Mouse (Mus musculus) kidney, adult 2 months (tissue): ENCODE measurements around the gene Hist1h3c.
"Not testable (repeated sequence)": the region's sequence is repeated elsewhere in the genome, so short reads cannot be mapped to it uniquely, and the experiment has no call there.

ENCODE experiments used
- CTCF ChIP-seq: fragments of 200-500 bp; conservative IDR thresholded peaks from 2 replicates; pipeline ENCODE4 v1.5.1; 2011; ENCODE audit warnings: low read depth, mild to moderate bottlenecking, control low read depth, low read length, moderate library complexity, mixed read lengths; ENCODE audit not compliant: insufficient read depth, insufficient read length
- POLR2A ChIP-seq: fragments of 200-500 bp; IDR thresholded peaks from one replicate; pipeline ENCODE4 v1.6.1; 2011; ENCODE audit warnings: low read depth, low read length, control low read depth

DNA sequence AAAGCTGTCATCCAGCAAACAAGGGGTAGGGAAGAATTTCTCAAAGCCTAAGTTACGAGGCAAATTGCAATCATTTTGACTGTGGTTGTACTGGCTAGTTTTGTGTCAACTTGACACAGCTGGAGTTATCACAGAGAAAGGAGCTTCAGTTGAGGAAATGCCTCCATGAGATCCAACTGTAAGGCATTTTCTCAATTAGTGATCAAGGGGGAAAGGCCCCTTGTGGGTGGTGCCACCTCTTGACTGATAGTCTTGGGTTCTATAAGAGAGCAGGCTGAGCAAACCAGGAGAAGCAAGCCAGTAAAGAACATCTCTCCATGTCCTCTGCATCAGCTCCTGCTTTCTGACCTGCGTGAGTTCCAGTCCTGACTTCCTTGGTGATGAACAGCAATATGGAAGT is 24.2 kb upstream of the Hist1h3c start, which contains the start of gene Trim38:
- not testable (repeated sequence) for TF ChIP-seq CTCF, POLR2A
